ENCODE assay signal across 8 mouse cellular contexts in genomic region chr11:88159389-88159788, GRCm38 (mm10). TPM values are rescaled to one million over a fixed set of nuclear protein-coding genes. Genes with fewer than 3 reads are reported as not detected.
DNase-seq lines count a peak whose midpoint lies in the region; ATAC-seq lines count a peak whose summit lies in the region.
"Had no signal": no experiment of that assay in that cellular context is flagged by ENCODE, and none has a peak within 500 bp of the region (broad histone marks: within the 10 kb centered on the region; RNA-seq: fewer than 3 reads in every experiment).

No protein-coding gene starts in this region.

- 44% methylated on average over 11 of the region's 11 CpGs for WGBS in lung, embryonic 15.5 days
- 64% methylated on average over 11 of the region's 11 CpGs for WGBS in heart, embryonic 10.5 days
- WGBS in intestine, embryonic 15.5 days, result 48% methylated on average over 11 of the region's 11 CpGs
- WGBS in stomach, embryonic 14.5 days, result 46% methylated on average over 11 of the region's 11 CpGs

- H3K9me3 ChIP-seq in lung, embryonic 15.5 days, result no peaks in the 10 kb centered on the region
- H3K9me3 ChIP-seq in heart, embryonic 10.5 days, result no peaks in the 10 kb centered on the region
- H3K9me3 ChIP-seq in intestine, embryonic 15.5 days, result no peaks in the 10 kb centered on the region
- H3K9me3 ChIP-seq in stomach, embryonic 14.5 days (ENCODE audit: control insufficient read depth, low read depth, low read length), result no peaks in the 10 kb centered on the region

- no peak for ATAC-seq in lung, embryonic 15.5 days (ENCODE audit: borderline replicate concordance, extremely low read depth, low FRiP score, low TSS enrichment)
- no peak for ATAC-seq in intestine, embryonic 15.5 days
- no peak for ATAC-seq in stomach, embryonic 14.5 days (ENCODE audit: insufficient number of reproducible peaks, insufficient read depth, low FRiP score, low read depth)
- ATAC-seq: forebrain, postnatal 0 days had no signal

- no peak overlapping the region for H3K4me2 ChIP-seq in lung, embryonic 15.5 days
- H3K4me2 ChIP-seq in intestine, embryonic 15.5 days (replicated peaks), result no peak overlapping the region
- no peak overlapping the region for H3K4me2 ChIP-seq in stomach, embryonic 14.5 days (replicated peaks; ENCODE audit: low read depth, low read length)

- no peaks in the 10 kb centered on the region for H3K27me3 ChIP-seq in lung, embryonic 15.5 days
- no peaks in the 10 kb centered on the region for H3K27me3 ChIP-seq in heart, embryonic 10.5 days (ENCODE audit: insufficient read depth, poor library complexity, severe bottlenecking)
- no peaks in the 10 kb centered on the region for H3K27me3 ChIP-seq in intestine, embryonic 15.5 days (replicated peaks)
- no peaks in the 10 kb centered on the region for H3K27me3 ChIP-seq in stomach, embryonic 14.5 days (ENCODE audit: control insufficient read depth, insufficient read depth, low read length)

- H3K36me3 ChIP-seq in lung, embryonic 15.5 days, result no peaks in the 10 kb centered on the region
- no peaks in the 10 kb centered on the region for H3K36me3 ChIP-seq in heart, embryonic 10.5 days
- no peaks in the 10 kb centered on the region for H3K36me3 ChIP-seq in intestine, embryonic 15.5 days
- no peaks in the 10 kb centered on the region for H3K36me3 ChIP-seq in stomach, embryonic 14.5 days (ENCODE audit: control insufficient read depth, insufficient read depth, low read length)

- no peak for DNase-seq in lung, postnatal 36 days
- DNase-seq in heart, embryonic 10.5 days (ENCODE audit: low spot score), result no peak
- DNase-seq in Muller cell, postnatal 12 days (ENCODE audit: inconsistent ontology term), result no peak
- no peak for DNase-seq in right cerebral cortex, postnatal 25 days
- DNase-seq: forebrain, postnatal 0 days had no signal

- no peak overlapping the region for H3K4me3 ChIP-seq in lung, embryonic 15.5 days
- no peak overlapping the region for H3K4me3 ChIP-seq in heart, embryonic 10.5 days
- no peak overlapping the region for H3K4me3 ChIP-seq in intestine, embryonic 15.5 days (replicated peaks)
- H3K4me3 ChIP-seq in stomach, embryonic 14.5 days (ENCODE audit: low read depth, low read length), result no peak overlapping the region

- H3K27ac ChIP-seq in lung, embryonic 15.5 days, result peak overlapping the region; percentile 91
- H3K27ac ChIP-seq in heart, embryonic 10.5 days, result peak overlapping the region; percentile 89
- peak overlapping the region; percentile 90 for H3K27ac ChIP-seq in intestine, embryonic 15.5 days
- peak overlapping the region; percentile 91 for H3K27ac ChIP-seq in stomach, embryonic 14.5 days (ENCODE audit: low read length)

- H3K4me1 ChIP-seq in lung, embryonic 15.5 days, result peaks cover 73% of the 10 kb centered on the region
- H3K4me1 ChIP-seq in heart, embryonic 10.5 days, result peaks cover 88% of the 10 kb centered on the region
- peaks cover 61% of the 10 kb centered on the region for H3K4me1 ChIP-seq in intestine, embryonic 15.5 days (replicated peaks)
- peaks cover 67% of the 10 kb centered on the region for H3K4me1 ChIP-seq in stomach, embryonic 14.5 days (ENCODE audit: control insufficient read depth, insufficient read depth, low read length)

- no peak overlapping the region for H3K9ac ChIP-seq in lung, embryonic 15.5 days
- H3K9ac ChIP-seq in intestine, embryonic 15.5 days, result no peak overlapping the region
- H3K9ac ChIP-seq in stomach, embryonic 14.5 days (replicated peaks; ENCODE audit: low read depth, low read length), result no peak overlapping the region
- H3K9ac ChIP-seq: forebrain, postnatal 0 days had no signal

RNA-seq across cellular contexts. Expression of gene Mrps23, which starts 44.8 kb away (rescaled TPM):
- polyA plus RNA-seq in lung, embryonic 15.5 days (2015; fragmentation: Nextera tagmentation; extraction: Ambion mirVana), result 57.4 and 59.4 TPM in 2 replicates
- polyA plus RNA-seq in heart, embryonic 10.5 days (2016; fragmentation: Nextera tagmentation; extraction: Ambion mirVana), result 74.6 and 82.3 TPM in 2 replicates
- polyA plus RNA-seq in intestine, embryonic 15.5 days (2015; fragmentation: Nextera tagmentation; extraction: Ambion mirVana), result 59.6 and 62.3 TPM in 2 replicates
- 58.6 and 59.2 TPM in 2 replicates for polyA plus RNA-seq in stomach, embryonic 14.5 days (2014; fragmentation: Nextera tagmentation; extraction: Ambion mirVana)
